Mouse (Mus musculus) kidney, postnatal 0 days (tissue): ENCODE results near the gene Wnt3. TPM values are rescaled to one million over a fixed set of nuclear protein-coding genes. Genes with fewer than 3 reads are reported as not detected.

Experiments
- ATAC-seq: fragments of 200-750 bp; cut with Nextera tagmentation; replicated peaks from 2 replicates; pipeline ENCODE4 v1.8.0; 2017; ENCODE audit warnings: low read depth, moderate number of reproducible peaks, moderate TSS enrichment, moderate library complexity; ENCODE audit not compliant: low FRiP score
- DNase-seq: peaks from one replicate; pipeline ENCODE4 v3.0.0-alpha.2; 2016; ENCODE audit warnings: low spot score
- H3K27ac ChIP-seq: fragments of 300-500 bp; sonication (generic); 2 replicates; pipeline ENCODE4 v1.5.1; 2014; ENCODE audit warnings: mild to moderate bottlenecking
- H3K27me3 ChIP-seq: fragments of 300-500 bp; sonication (generic); 2 replicates; pipeline ENCODE4 v1.6.1; 2014; ENCODE audit warnings: low read length, mixed read lengths; ENCODE audit not compliant: insufficient read depth
- H3K36me3 ChIP-seq: fragments of 300-500 bp; sonication (generic); 2 replicates; pipeline ENCODE4 v1.6.1; 2014; ENCODE audit warnings: low read length, mixed read lengths; ENCODE audit not compliant: insufficient read depth
- H3K4me1 ChIP-seq: fragments of 300-500 bp; sonication (generic); replicated peaks from 2 replicates; pipeline ENCODE4 v1.6.1; 2014; ENCODE audit warnings: antibody characterized with exemption, low read length, mixed read lengths; ENCODE audit not compliant: insufficient read depth
- H3K4me2 ChIP-seq: fragments of 300-500 bp; sonication (generic); 2 replicates; pipeline ENCODE4 v1.6.1; 2014; ENCODE audit warnings: mild to moderate bottlenecking, low read length, moderate library complexity, mixed read lengths
- H3K4me3 ChIP-seq: fragments of 300-500 bp; sonication (generic); replicated peaks from 2 replicates; pipeline ENCODE4 v1.5.1; 2014; ENCODE audit warnings: low read depth, low read length
- H3K9ac ChIP-seq: fragments of 300-500 bp; sonication (generic); 2 replicates; pipeline ENCODE4 v1.6.1; 2014; ENCODE audit warnings: low read depth, low read length
- H3K9me3 ChIP-seq: fragments of 300-500 bp; sonication (generic); replicated peaks from 2 replicates; pipeline ENCODE4 v1.6.1; 2016; ENCODE audit warnings: low read length, inconsistent platforms, mixed read lengths
- CTCF ChIP-seq: IDR thresholded peaks from 2 replicates; pipeline ENCODE4 v1.5.1; 2016; ENCODE audit warnings: antibody characterized with exemption, low read depth, mild to moderate bottlenecking, moderate library complexity
- WGBS: fragments of 180-500 bp; shearing (Covaris S2); extraction: QIAGEN DNeasy Blood & Tissue Kit; methylation state at CpG from one replicate; pipeline ENCODE4 v1.1.7; 2014; 5-methylcytosine and 5-hydroxymethylcytosine counted together
- polyA plus RNA-seq: library from polyadenylated mRNA; unstranded; fragments of >200 nt; fragmentation: Nextera tagmentation; extraction: Ambion mirVana; gene quantifications from 2 replicates; pipeline ENCODE4 v1.2.1, GENCODE M21; 2015

The Wnt3 gene
- polyA plus RNA-seq, 1 experiment from 2014 or later: 0.05 TPM

GRCm38 (mm10) chr11:103853284-103853920 lies 79.5 kb downstream of the Wnt3 start:
- WGBS: 55% methylated on average over 10 of the region's 10 CpGs
- no peak for TF ChIP-seq CTCF
- Histone ChIP-seq H3K9ac (no peak overlapping the region), H3K27ac (no peak overlapping the region), H3K36me3 (0 out of 2 replicates have a peak, but pooled peaks cover under 1% of the 10 kb centered on the region), H3K9me3 (no peaks in the 10 kb centered on the region), H3K27me3 (no peaks in the 10 kb centered on the region), H3K4me2 (no peak overlapping the region), H3K4me1 (no peaks in the 10 kb centered on the region), H3K4me3 (no peak overlapping the region)
- ATAC-seq (no peak), DNase-seq (no peak)

- H3K9ac ChIP-seq: no peak overlapping the region
- ATAC-seq (no peak), DNase-seq (no peak)
- WGBS: 59% methylated on average over 9 of the region's 9 CpGs
- H3K4me2 ChIP-seq: no peak overlapping the region
- no peaks in the 10 kb centered on the region for H3K9me3 ChIP-seq
- H3K27ac ChIP-seq: no peak overlapping the region
- H3K4me1 ChIP-seq: no peaks in the 10 kb centered on the region
- no peaks in the 10 kb centered on the region for H3K27me3 ChIP-seq
- H3K4me3 ChIP-seq: no peak overlapping the region
- no peak for TF ChIP-seq CTCF
- H3K36me3 ChIP-seq: 0 out of 2 replicates have a peak, but pooled peaks cover 5% of the 10 kb centered on the region
Measured at GRCm38 (mm10) chr11:103854294-103854693, 80.3 kb downstream of the Wnt3 start.

GRCm38 (mm10) chr11:103856641-103857040 lies 82.7 kb downstream of the Wnt3 start:
- ATAC-seq (no peak), DNase-seq (no peak)
- 0 out of 2 replicates have a peak, but pooled peaks cover 5% of the 10 kb centered on the region for H3K36me3 ChIP-seq
- no peak overlapping the region for H3K27ac ChIP-seq
- no peak overlapping the region for H3K4me2 ChIP-seq
- no peak overlapping the region for H3K9ac ChIP-seq
- H3K9me3 ChIP-seq: no peaks in the 10 kb centered on the region
- H3K4me1 ChIP-seq: no peaks in the 10 kb centered on the region
- H3K4me3 ChIP-seq: no peak overlapping the region
- TF ChIP-seq CTCF: no peak
- 95% methylated on average over 7 of the region's 7 CpGs for WGBS
- H3K27me3 ChIP-seq: no peaks in the 10 kb centered on the region

GRCm38 (mm10) chr11:103858760-103859159 lies 84.8 kb downstream of the Wnt3 start:
- H3K36me3 ChIP-seq: 0 out of 2 replicates have a peak, but pooled peaks cover 12% of the 10 kb centered on the region
- H3K4me2 ChIP-seq: no peak overlapping the region
- no peaks in the 10 kb centered on the region for H3K9me3 ChIP-seq
- no peaks in the 10 kb centered on the region for H3K27me3 ChIP-seq
- no peak overlapping the region for H3K4me3 ChIP-seq
- H3K9ac ChIP-seq: no peak overlapping the region
- no peak overlapping the region for H3K27ac ChIP-seq
- no peaks in the 10 kb centered on the region for H3K4me1 ChIP-seq
- 56% methylated on average over 5 of the region's 5 CpGs for WGBS
- DNase-seq (no peak), ATAC-seq (no peak)
- no peak for TF ChIP-seq CTCF

- Histone ChIP-seq H3K4me3 (no peak overlapping the region), H3K9ac (no peak overlapping the region), H3K27me3 (no peaks in the 10 kb centered on the region), H3K9me3 (no peaks in the 10 kb centered on the region), H3K4me1 (no peaks in the 10 kb centered on the region), H3K27ac (no peak overlapping the region), H3K4me2 (no peak overlapping the region), H3K36me3 (0 out of 2 replicates have a peak, but pooled peaks cover 12% of the 10 kb centered on the region)
- TF ChIP-seq CTCF: no peak
- 79% methylated on average over 4 of the region's 4 CpGs for WGBS
- ATAC-seq (no peak), DNase-seq (no peak)
Measured at GRCm38 (mm10) chr11:103859933-103860610, 86.1 kb downstream of the Wnt3 start.

- no peak for TF ChIP-seq CTCF
- Histone ChIP-seq H3K9ac (no peak overlapping the region), H3K4me2 (no peak overlapping the region), H3K27ac (no peak overlapping the region), H3K27me3 (no peaks in the 10 kb centered on the region), H3K4me3 (no peak overlapping the region), H3K4me1 (no peaks in the 10 kb centered on the region), H3K36me3 (0 out of 2 replicates have a peak, but pooled peaks cover 12% of the 10 kb centered on the region), H3K9me3 (no peaks in the 10 kb centered on the region)
- 78% methylated on average over 8 of the region's 8 CpGs for WGBS
- ATAC-seq: no peak
- no peak for DNase-seq
Measured at GRCm38 (mm10) chr11:103862951-103863350, 89.0 kb downstream of the Wnt3 start.
